Mouse (Mus musculus): ENCODE measurements at regions not wholly inside any gene's neighbourhood (a gene's known extent, or its start where the extent isn't known, plus 50 kb on each side); places are given as distances from the start of the nearest gene placed in this dataset.

GRCm38 (mm10) chr2:61297135-61297534, 281.2 kb upstream of the Tank start:
- TF ChIP-seq CTCF (conservative IDR thresholded peaks at IDR 0.05; ENCODE audit: low read length) (no peak), POU5F1 (IDR thresholded peaks at IDR 0.05; ENCODE audit: borderline replicate concordance, low read length) (no peak)
